Mouse (Mus musculus) frontal cortex, adult (tissue): ENCODE data around the gene Csn2.

Experiments used
- ATAC-seq: cut with Nextera tagmentation; 2 replicates; pipeline ENCODE4 v1.9.2; 2017; ENCODE audit warnings: mild to moderate bottlenecking, moderate library complexity, mixed read lengths; ENCODE audit not compliant: low TSS enrichment

Csn2 gene

GRCm38 (mm10) chr5:87699530-87699929, at the start of gene Csn2:
Gene Csn2 (minus strand): TSS chr5:87699630.
- ATAC-seq: no peak

- ATAC-seq: no peak
Measured at GRCm38 (mm10) chr5:87734821-87735220, 35.4 kb upstream of the Csn2 start.

- ATAC-seq: no peak
Measured at GRCm38 (mm10) chr5:87705891-87706290, 6.5 kb upstream of the Csn2 start.

GRCm38 (mm10) chr5:87665908-87666307, 33.5 kb downstream of the Csn2 start, which contains the start of gene Csn1s1:
Gene Csn1s1 (plus strand): TSS chr5:87666208.
- ATAC-seq: no peak

- no peak for ATAC-seq
Measured at GRCm38 (mm10) chr5:87642787-87643186, 56.6 kb downstream of the Csn2 start.
